Mouse (Mus musculus): ENCODE data around the gene Efcab8. TPM values are rescaled to one million over a fixed set of nuclear protein-coding genes. Genes with fewer than 3 reads are reported as not detected.

Gene Efcab8
- polyA plus RNA-seq, 1 experiment from 2014 or later: not detected

GRCm38 (mm10) chr2:153827171-153827830, 47.6 kb downstream of the Efcab8 start:
- H3K4me1 ChIP-seq: peaks cover 7% of the 10 kb centered on the region
- WGBS: 71% methylated on average over 8 of the region's 8 CpGs
- no peaks in the 10 kb centered on the region for H3K9me3 ChIP-seq
- H3K27ac ChIP-seq (replicated peaks): no peak overlapping the region
- no peak for ATAC-seq (ENCODE audit: extremely low read depth, insufficient number of reproducible peaks, low FRiP score, low TSS enrichment)
- no peak overlapping the region for H3K9ac ChIP-seq
- no peak overlapping the region for H3K4me2 ChIP-seq
- no peak overlapping the region for H3K4me3 ChIP-seq
- peaks cover 4% of the 10 kb centered on the region; the same call in 1 of the 2 replicates for H3K27me3 ChIP-seq (replicated peaks)
- no peaks in the 10 kb centered on the region for H3K36me3 ChIP-seq

DNA sequence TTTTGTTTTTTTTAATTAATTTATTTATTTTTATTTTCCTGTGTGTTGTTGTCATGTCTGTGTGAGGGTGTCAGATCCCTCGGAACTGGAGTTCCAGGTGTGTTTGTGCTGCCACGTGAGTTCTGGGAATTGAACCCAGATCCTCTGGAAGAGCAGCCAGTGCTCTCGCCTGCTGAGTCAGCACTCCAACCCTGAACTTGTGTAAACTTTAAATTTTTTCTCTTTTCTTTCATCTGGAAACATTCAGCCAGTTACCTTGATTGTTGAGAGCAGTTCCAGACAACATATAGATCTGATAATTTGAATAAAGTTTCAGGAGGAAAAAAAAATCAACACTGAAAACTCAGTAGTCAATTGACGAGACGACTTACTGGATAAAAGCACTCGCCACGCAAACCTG, 49.0 kb downstream of the Efcab8 start:
- no peak overlapping the region for H3K9ac ChIP-seq
- peaks cover 4% of the 10 kb centered on the region; the same call in 1 of the 2 replicates for H3K27me3 ChIP-seq (replicated peaks)
- no peaks in the 10 kb centered on the region for H3K36me3 ChIP-seq
- no peaks in the 10 kb centered on the region for H3K9me3 ChIP-seq
- 77% methylated on average over 7 of the region's 7 CpGs for WGBS
- ATAC-seq (ENCODE audit: extremely low read depth, insufficient number of reproducible peaks, low FRiP score, low TSS enrichment): no peak
- peaks cover 7% of the 10 kb centered on the region for H3K4me1 ChIP-seq
- H3K4me2 ChIP-seq: no peak overlapping the region
- H3K27ac ChIP-seq (replicated peaks): no peak overlapping the region
- H3K4me3 ChIP-seq: no peak overlapping the region

DNA sequence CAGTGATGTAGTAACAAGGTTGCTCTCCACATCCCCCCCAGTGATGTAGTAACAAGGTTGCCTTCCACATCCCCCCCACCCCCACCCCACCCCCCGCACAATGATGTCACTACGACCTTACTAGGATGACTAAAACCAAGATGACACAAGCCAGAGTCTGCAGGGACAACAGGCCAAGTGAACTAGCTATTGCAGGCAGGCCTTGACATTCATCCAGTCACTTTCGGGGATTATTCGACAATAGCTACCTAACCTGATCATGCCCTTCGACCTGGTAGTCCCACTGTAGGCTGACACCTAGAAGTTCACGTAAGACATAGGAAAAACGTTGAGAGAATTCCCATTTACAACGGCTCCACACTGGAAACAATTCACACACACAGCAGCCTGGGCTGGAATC, 53.6 kb downstream of the Efcab8 start:
- WGBS: 70% methylated on average over 8 of the region's 8 CpGs

DNA sequence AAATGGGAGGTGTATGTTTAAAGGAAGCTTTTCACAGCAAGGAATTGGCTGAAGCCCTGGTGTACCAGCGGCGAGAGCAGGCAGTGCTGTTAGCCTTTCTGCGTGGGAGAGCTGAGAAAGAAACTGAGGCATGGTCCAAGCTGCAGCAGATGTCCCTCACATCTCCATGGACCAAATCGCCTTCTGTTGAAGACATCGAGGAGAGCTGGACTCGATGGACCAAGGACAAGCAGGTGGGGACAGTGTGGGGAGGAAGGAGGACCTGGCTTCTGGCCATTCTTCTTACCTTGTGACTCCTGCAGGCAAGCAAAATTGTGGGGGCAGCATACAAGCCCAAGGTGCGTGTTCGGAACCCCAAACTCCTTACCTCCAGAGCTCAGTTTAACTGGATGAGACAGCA, 63.1 kb downstream of the Efcab8 start:
- Histone ChIP-seq H3K27me3 (replicated peaks) (no peaks in the 10 kb centered on the region), H3K27ac (replicated peaks) (no peak overlapping the region), H3K4me1 (no peaks in the 10 kb centered on the region), H3K36me3 (no peaks in the 10 kb centered on the region), H3K4me3 (no peak overlapping the region), H3K9ac (no peak overlapping the region), H3K4me2 (no peak overlapping the region), H3K9me3 (no peaks in the 10 kb centered on the region)
- ATAC-seq (ENCODE audit: extremely low read depth, insufficient number of reproducible peaks, low FRiP score, low TSS enrichment): no peak
- 74% methylated on average over 8 of the region's 8 CpGs for WGBS

More for the DNA sequence above, 53.6 kb downstream of the Efcab8 start:
- no peaks in the 10 kb centered on the region for H3K27me3 ChIP-seq (replicated peaks)
- no peak overlapping the region for H3K27ac ChIP-seq (replicated peaks)
- H3K4me2 ChIP-seq: no peak overlapping the region
- no peak for ATAC-seq (ENCODE audit: extremely low read depth, insufficient number of reproducible peaks, low FRiP score, low TSS enrichment)
- H3K4me3 ChIP-seq: no peak overlapping the region
- no peak overlapping the region for H3K9ac ChIP-seq
- H3K9me3 ChIP-seq: no peaks in the 10 kb centered on the region
- H3K4me1 ChIP-seq: no peaks in the 10 kb centered on the region
- H3K36me3 ChIP-seq: no peaks in the 10 kb centered on the region

- Histone ChIP-seq H3K9ac (no peak overlapping the region), H3K4me3 (no peak overlapping the region), H3K4me1 (no peaks in the 10 kb centered on the region), H3K27ac (replicated peaks) (no peak overlapping the region), H3K9me3 (no peaks in the 10 kb centered on the region), H3K27me3 (replicated peaks) (no peaks in the 10 kb centered on the region), H3K4me2 (no peak overlapping the region), H3K36me3 (no peaks in the 10 kb centered on the region)
- 78% methylated on average over 3 of the region's 3 CpGs for WGBS
- ATAC-seq (ENCODE audit: extremely low read depth, insufficient number of reproducible peaks, low FRiP score, low TSS enrichment): no peak
These were observed 68.7 kb downstream of the Efcab8 start for GRCm38 (mm10) chr2:153848389-153848788.

DNA sequence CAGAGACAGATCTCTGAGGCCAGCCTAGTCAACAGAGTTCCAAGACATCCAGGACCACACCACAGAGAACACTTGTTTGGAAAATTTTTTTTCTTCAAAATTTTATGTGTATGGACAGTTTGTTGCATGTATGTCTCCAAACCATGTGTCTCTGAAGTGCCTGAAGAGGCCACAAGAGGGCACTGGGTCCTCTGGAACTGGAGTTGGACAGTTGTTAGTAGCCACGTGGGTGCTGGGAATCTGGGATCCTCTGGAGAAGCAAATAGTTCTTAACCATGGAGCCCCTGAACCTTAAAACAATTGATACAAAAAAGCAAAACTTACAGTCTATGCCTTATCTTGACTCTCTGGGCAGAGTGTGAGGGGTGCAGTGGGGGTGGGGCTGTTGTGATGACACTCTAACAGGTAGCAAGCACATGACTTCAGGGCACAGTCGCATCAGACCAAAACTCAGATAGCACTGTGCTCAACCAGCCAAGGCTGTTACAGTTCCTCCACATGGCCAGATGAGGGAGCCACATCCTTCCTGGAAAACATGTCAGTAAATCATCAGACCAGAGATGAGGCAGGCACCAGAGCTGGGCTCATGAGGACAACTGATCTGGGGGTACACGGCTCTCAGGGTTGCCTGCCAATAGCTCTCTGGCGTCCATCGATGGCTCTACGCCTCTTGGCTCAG, 70.8 kb downstream of the Efcab8 start:
- no peaks in the 10 kb centered on the region; the same call in 1 of the 2 replicates for H3K4me1 ChIP-seq
- no peak overlapping the region for H3K9ac ChIP-seq
- no peaks in the 10 kb centered on the region for H3K9me3 ChIP-seq
- H3K4me2 ChIP-seq: no peak overlapping the region
- no peak for ATAC-seq (ENCODE audit: extremely low read depth, insufficient number of reproducible peaks, low FRiP score, low TSS enrichment)
- H3K27me3 ChIP-seq (replicated peaks): peaks cover 5% of the 10 kb centered on the region; the same call in 1 of the 2 replicates
- no peak overlapping the region for H3K27ac ChIP-seq (replicated peaks)
- no peak overlapping the region for H3K4me3 ChIP-seq
- WGBS: 81% methylated on average over 6 of the region's 6 CpGs
- no peaks in the 10 kb centered on the region for H3K36me3 ChIP-seq

- Histone ChIP-seq H3K4me3 (no peak overlapping the region), H3K9ac (no peak overlapping the region), H3K4me2 (no peak overlapping the region), H3K27me3 (replicated peaks) (peaks cover 8% of the 10 kb centered on the region), H3K36me3 (no peaks in the 10 kb centered on the region), H3K9me3 (no peaks in the 10 kb centered on the region), H3K27ac (replicated peaks) (no peak overlapping the region), H3K4me1 (no peaks in the 10 kb centered on the region; the same call in 1 of the 2 replicates)
- 43% methylated on average over 4 of the region's 4 CpGs for WGBS
- no peak for ATAC-seq (ENCODE audit: extremely low read depth, insufficient number of reproducible peaks, low FRiP score, low TSS enrichment)
These were observed 71.3 kb downstream of the Efcab8 start for GRCm38 (mm10) chr2:153851030-153851360.

DNA sequence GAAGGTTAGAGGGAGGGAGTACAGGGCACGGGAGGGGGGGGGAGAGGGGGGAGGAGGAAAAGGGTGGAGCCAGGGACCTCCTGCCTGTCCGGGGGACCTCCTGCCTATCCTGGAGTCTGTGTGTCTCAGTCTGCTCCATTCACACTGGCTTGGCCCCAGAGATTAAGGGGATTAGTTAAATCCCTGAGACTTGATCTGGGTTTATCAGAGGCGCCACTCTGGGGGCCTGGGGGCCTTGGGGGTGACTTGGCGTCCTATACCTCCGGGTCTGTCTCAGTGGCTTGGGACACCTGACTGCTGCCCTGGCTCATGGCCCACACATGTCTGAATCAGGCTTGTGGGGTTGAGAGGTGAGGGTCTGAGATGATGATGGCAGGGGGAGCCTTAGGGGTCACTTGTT, 73.8 kb downstream of the Efcab8 start:
- no peaks in the 10 kb centered on the region; the same call in 1 of the 2 replicates for H3K4me1 ChIP-seq
- WGBS: 3% methylated on average over 5 of the region's 5 CpGs
- no peak overlapping the region for H3K9ac ChIP-seq
- H3K4me2 ChIP-seq: no peak overlapping the region
- no peak for ATAC-seq (ENCODE audit: extremely low read depth, insufficient number of reproducible peaks, low FRiP score, low TSS enrichment)
- no peak overlapping the region for H3K27ac ChIP-seq (replicated peaks)
- H3K27me3 ChIP-seq (replicated peaks): peaks cover 14% of the 10 kb centered on the region
- H3K36me3 ChIP-seq: no peaks in the 10 kb centered on the region
- H3K9me3 ChIP-seq: no peaks in the 10 kb centered on the region
- no peak overlapping the region for H3K4me3 ChIP-seq

DNA sequence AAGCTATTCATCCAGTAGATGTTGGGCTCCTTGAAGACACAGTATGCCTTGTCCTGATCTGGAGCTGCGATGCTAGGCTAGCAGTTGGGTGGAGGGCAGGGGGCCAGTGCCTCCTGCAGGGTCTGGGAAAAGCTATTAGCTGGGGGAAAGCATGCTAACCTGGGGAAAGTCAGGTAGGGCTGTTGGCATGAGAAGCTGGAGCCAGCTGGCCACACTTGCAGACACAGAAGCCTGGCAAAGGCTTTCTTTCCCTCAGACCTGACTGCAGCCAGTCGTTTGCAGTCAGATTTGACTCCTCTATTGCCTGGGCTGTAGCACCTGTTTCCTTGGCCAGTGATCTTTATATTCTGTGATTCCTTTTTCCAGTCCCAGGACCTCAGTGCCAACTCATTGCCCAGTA, 79.8 kb downstream of the Efcab8 start:
- Histone ChIP-seq H3K36me3 (no peaks in the 10 kb centered on the region), H3K4me1 (peaks cover 8% of the 10 kb centered on the region; the same call in 1 of the 2 replicates), H3K9ac (no peak overlapping the region), H3K27me3 (replicated peaks) (peaks cover 14% of the 10 kb centered on the region), H3K4me3 (no peak overlapping the region), H3K27ac (replicated peaks) (no peak overlapping the region), H3K9me3 (no peaks in the 10 kb centered on the region), H3K4me2 (no peak overlapping the region)
- ATAC-seq (ENCODE audit: extremely low read depth, insufficient number of reproducible peaks, low FRiP score, low TSS enrichment): no peak
- WGBS: 69% methylated on average over 2 of the region's 2 CpGs

- Histone ChIP-seq H3K9me3 (no peaks in the 10 kb centered on the region), H3K27ac (replicated peaks) (no peak overlapping the region), H3K27me3 (replicated peaks) (peaks cover 11% of the 10 kb centered on the region), H3K4me2 (no peak overlapping the region), H3K36me3 (no peaks in the 10 kb centered on the region), H3K4me3 (no peak overlapping the region), H3K9ac (no peak overlapping the region), H3K4me1 (peaks cover 8% of the 10 kb centered on the region; the same call in 1 of the 2 replicates)
- WGBS: 82% methylated on average over 11 of the region's 11 CpGs
- ATAC-seq (ENCODE audit: extremely low read depth, insufficient number of reproducible peaks, low FRiP score, low TSS enrichment): no peak
These were observed 80.6 kb downstream of the Efcab8 start for GRCm38 (mm10) chr2:153860315-153860714.

DNA sequence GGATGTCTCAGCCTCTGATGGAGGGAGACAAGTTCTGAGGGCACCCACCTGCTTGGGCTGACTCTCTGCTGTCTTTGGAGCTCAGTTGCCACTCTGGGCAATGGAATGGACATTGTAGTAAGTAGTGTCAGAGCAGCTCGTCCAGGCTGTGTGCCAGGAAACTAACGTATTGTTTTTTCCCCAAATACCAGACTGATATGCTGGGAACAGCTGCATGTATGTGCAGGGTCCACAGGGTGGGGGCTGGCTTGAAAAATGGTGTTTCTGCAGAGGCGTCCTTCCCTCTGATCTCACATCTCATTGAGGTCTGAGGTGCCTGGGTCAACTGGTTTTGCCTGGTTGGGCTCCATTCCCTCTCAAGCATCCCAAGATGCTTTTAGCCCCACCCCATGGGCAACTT, 81.0 kb downstream of the Efcab8 start:
- Histone ChIP-seq H3K27me3 (replicated peaks) (peaks cover 7% of the 10 kb centered on the region), H3K9ac (no peak overlapping the region), H3K4me3 (no peak overlapping the region), H3K27ac (replicated peaks) (no peak overlapping the region), H3K36me3 (no peaks in the 10 kb centered on the region), H3K4me2 (no peak overlapping the region), H3K9me3 (no peaks in the 10 kb centered on the region), H3K4me1 (peaks cover 8% of the 10 kb centered on the region; the same call in 1 of the 2 replicates)
- WGBS: 32% methylated on average over 3 of the region's 3 CpGs
- no peak for ATAC-seq (ENCODE audit: extremely low read depth, insufficient number of reproducible peaks, low FRiP score, low TSS enrichment)

DNA sequence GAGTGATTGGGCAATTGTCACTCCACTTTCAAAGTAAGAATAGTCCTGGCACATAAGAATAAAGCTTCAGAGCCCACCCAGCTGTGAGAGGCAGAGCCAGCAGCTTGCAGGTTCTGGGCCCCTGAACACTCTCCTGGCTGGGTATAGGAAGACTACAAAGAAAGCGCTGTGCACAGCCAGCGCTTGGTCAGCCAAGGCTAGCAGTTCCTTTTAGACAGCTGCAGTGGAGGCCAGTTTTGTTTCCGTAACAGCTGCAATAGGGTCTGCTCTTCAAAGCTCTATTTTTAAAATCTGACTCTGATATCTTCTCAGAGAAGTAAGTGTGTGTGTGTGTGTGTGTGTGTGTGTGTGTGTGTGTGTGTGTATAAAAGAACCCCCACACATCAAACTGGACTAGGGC, 82.2 kb downstream of the Efcab8 start:
- no peak for ATAC-seq (ENCODE audit: extremely low read depth, insufficient number of reproducible peaks, low FRiP score, low TSS enrichment)
- no peaks in the 10 kb centered on the region for H3K9me3 ChIP-seq
- WGBS: 66% methylated on average over 3 of the region's 3 CpGs
- H3K9ac ChIP-seq: no peak overlapping the region
- peaks cover 8% of the 10 kb centered on the region; the same call in 1 of the 2 replicates for H3K4me1 ChIP-seq
- no peak overlapping the region for H3K27ac ChIP-seq (replicated peaks)
- H3K36me3 ChIP-seq: no peaks in the 10 kb centered on the region
- H3K27me3 ChIP-seq (replicated peaks): no peaks in the 10 kb centered on the region; the same call in 1 of the 2 replicates
- H3K4me2 ChIP-seq: no peak overlapping the region
- no peak overlapping the region for H3K4me3 ChIP-seq

Data from heart, embryonic 13.5 days (tissue).